Mouse (Mus musculus): ENCODE data around the gene Chd2.

Gene Chd2

GRCm38 (mm10) chr7:73541412-73542130, at the start of gene Chd2:
Gene Chd2 (minus strand): TSS chr7:73541830.
- in situ Hi-C loops (cut with MboI, MseI): no loop called here

GRCm38 (mm10) chr7:73590757-73591156, 49.1 kb upstream of the Chd2 start:
- in situ Hi-C loops (cut with MboI, MseI): loop anchor here (25.0 kb wide), 3 partner anchors 897 to 1997 kb away; no protein-coding TSS in a partner anchor

GRCm38 (mm10) chr7:73589208-73589771, 47.7 kb upstream of the Chd2 start:
- in situ Hi-C loops (cut with MboI, MseI): loop anchor here (25.0 kb wide), 3 partner anchors 898 to 1998 kb away; no protein-coding TSS in a partner anchor

- in situ Hi-C loops (cut with MboI, MseI): loop anchor here (25.0 kb wide), 3 partner anchors 899 to 1999 kb away; no protein-coding TSS in a partner anchor
Observed at GRCm38 (mm10) chr7:73588351-73588906, 46.8 kb upstream of the Chd2 start.

GRCm38 (mm10) chr7:73586717-73587116, 45.1 kb upstream of the Chd2 start:
- in situ Hi-C loops (cut with MboI, MseI): loop anchor here (25.0 kb wide), 3 partner anchors 901 to 2001 kb away; no protein-coding TSS in a partner anchor

GRCm38 (mm10) chr7:73586206-73586605, 44.6 kb upstream of the Chd2 start:
- in situ Hi-C loops (cut with MboI, MseI): loop anchor here (25.0 kb wide), 3 partner anchors 901 to 2001 kb away; no protein-coding TSS in a partner anchor

GRCm38 (mm10) chr7:73585114-73586032, 43.7 kb upstream of the Chd2 start:
- in situ Hi-C loops (cut with MboI, MseI): loop anchor here (25.0 kb wide), 3 partner anchors 902 to 2002 kb away; no protein-coding TSS in a partner anchor

GRCm38 (mm10) chr7:73584009-73584995, 42.7 kb upstream of the Chd2 start:
- in situ Hi-C loops (cut with MboI, MseI): loop anchor here (25.0 kb wide), 3 partner anchors 903 to 2003 kb away; no protein-coding TSS in a partner anchor

GRCm38 (mm10) chr7:73583400-73583799, 41.8 kb upstream of the Chd2 start:
- in situ Hi-C loops (cut with MboI, MseI): loop anchor here (25.0 kb wide), 3 partner anchors 904 to 2004 kb away; no protein-coding TSS in a partner anchor

GRCm38 (mm10) chr7:73581836-73582375, 40.3 kb upstream of the Chd2 start:
- in situ Hi-C loops (cut with MboI, MseI): loop anchor here (25.0 kb wide), 3 partner anchors 905 to 2005 kb away; no protein-coding TSS in a partner anchor

GRCm38 (mm10) chr7:73579072-73579731, 37.6 kb upstream of the Chd2 start:
- in situ Hi-C loops (cut with MboI, MseI): loop anchor here (25.0 kb wide), 3 partner anchors 908 to 2008 kb away; no protein-coding TSS in a partner anchor

- in situ Hi-C loops (cut with MboI, MseI): loop anchor here (25.0 kb wide), 3 partner anchors 909 to 2009 kb away; no protein-coding TSS in a partner anchor
Observed at GRCm38 (mm10) chr7:73577888-73578421, 36.3 kb upstream of the Chd2 start.

- in situ Hi-C loops (cut with MboI, MseI): loop anchor here (25.0 kb wide), 3 partner anchors 911 to 2011 kb away; no protein-coding TSS in a partner anchor
Observed at GRCm38 (mm10) chr7:73576101-73576936, 34.7 kb upstream of the Chd2 start.

GRCm38 (mm10) chr7:73575257-73575656, 33.6 kb upstream of the Chd2 start:
- in situ Hi-C loops (cut with MboI, MseI): loop anchor here (25.0 kb wide), 3 partner anchors 912 to 2012 kb away; no protein-coding TSS in a partner anchor

GRCm38 (mm10) chr7:73574673-73575072, 33.0 kb upstream of the Chd2 start:
- in situ Hi-C loops (cut with MboI, MseI): loop anchor here (25.0 kb wide), 3 partner anchors 913 to 2013 kb away; no protein-coding TSS in a partner anchor

GRCm38 (mm10) chr7:73572571-73572970, 30.9 kb upstream of the Chd2 start:
- in situ Hi-C loops (cut with MboI, MseI): no loop called here

- in situ Hi-C loops (cut with MboI, MseI): no loop called here
Observed at GRCm38 (mm10) chr7:73568801-73569403, 27.3 kb upstream of the Chd2 start.
